Mouse (Mus musculus) heart, embryonic 16.5 days (tissue): ENCODE data around the gene Srp72. TPM values are rescaled to one million over a fixed set of nuclear protein-coding genes. Genes with fewer than 3 reads are reported as not detected.
"Not testable (repeated sequence)": the region's sequence is repeated elsewhere in the genome, so short reads cannot be mapped to it uniquely, and the experiment has no call there.

ENCODE experiments used
- ATAC-seq: fragments of 200-750 bp; cut with Nextera tagmentation; replicated peaks from 2 replicates; pipeline ENCODE4 v1.8.0; 2017; ENCODE audit warnings: moderate number of reproducible peaks; ENCODE audit not compliant: insufficient read depth, low FRiP score; ENCODE audit errors: extremely low read depth
- H3K27ac ChIP-seq: fragments of 300-500 bp; sonication (generic); 2 replicates; pipeline ENCODE4 v1.5.1; 2014; ENCODE audit warnings: mild to moderate bottlenecking, low read length, control low read depth, moderate library complexity
- H3K27me3 ChIP-seq: fragments of 300-500 bp; sonication (generic); 2 replicates; pipeline ENCODE4 v1.6.1; 2014; ENCODE audit warnings: low read length, mixed read lengths; ENCODE audit not compliant: control insufficient read depth, insufficient read depth
- H3K36me3 ChIP-seq: fragments of 300-500 bp; sonication (generic); 2 replicates; pipeline ENCODE4 v1.6.1; 2014; ENCODE audit not compliant: control insufficient read depth, insufficient read depth
- H3K4me1 ChIP-seq: fragments of 300-500 bp; sonication (generic); 2 replicates; pipeline ENCODE4 v1.6.1; 2014; ENCODE audit warnings: low read length, mixed read lengths; ENCODE audit not compliant: control insufficient read depth, insufficient read depth
- H3K4me2 ChIP-seq: fragments of 300-500 bp; sonication (generic); 2 replicates; pipeline ENCODE4 v1.6.1; 2014; ENCODE audit warnings: low read depth, mild to moderate bottlenecking, control low read depth, low read length
- H3K4me3 ChIP-seq: fragments of 300-500 bp; sonication (generic); 2 replicates; pipeline ENCODE4 v1.5.1; 2014; ENCODE audit warnings: mild to moderate bottlenecking, control low read depth, low read length
- H3K9ac ChIP-seq: fragments of 300-500 bp; sonication (generic); 2 replicates; pipeline ENCODE4 v1.6.1; 2014; ENCODE audit warnings: low read length, control low read depth
- H3K9me3 ChIP-seq: fragments of 300-500 bp; sonication (generic); replicated peaks from 2 replicates; pipeline ENCODE4 v1.6.1; 2016; ENCODE audit warnings: low read length; ENCODE audit not compliant: control insufficient read depth
- WGBS: fragments of 180-500 bp; shearing (Covaris S2); extraction: QIAGEN DNeasy Blood & Tissue Kit; methylation state at CpG from one replicate; pipeline ENCODE4 v1.1.7; 2014; 5-methylcytosine and 5-hydroxymethylcytosine counted together
- polyA plus RNA-seq: library from polyadenylated mRNA; unstranded; fragments of >200 nt; fragmentation: Nextera tagmentation; extraction: Ambion mirVana; gene quantifications from 2 replicates; pipeline ENCODE4 v1.2.1, GENCODE M21; 2015

Srp72 gene
- polyA plus RNA-seq, 1 experiment from 2014 or later, result 53.8 TPM

- 90% methylated on average over 1 of the region's 1 CpGs for WGBS
- no peak overlapping the region for H3K9ac ChIP-seq
- H3K4me3 ChIP-seq, result no peak overlapping the region
- H3K27me3 ChIP-seq, result no peaks in the 10 kb centered on the region
- peaks cover 14% of the 10 kb centered on the region for H3K4me1 ChIP-seq
- no peak for ATAC-seq
- H3K4me2 ChIP-seq, result no peak overlapping the region
- no peaks in the 10 kb centered on the region for H3K9me3 ChIP-seq
- peaks cover 54% of the 10 kb centered on the region for H3K36me3 ChIP-seq
- H3K27ac ChIP-seq, result no peak overlapping the region
Observed at GRCm38 (mm10) chr5:76957954-76958353, 16.5 kb upstream of the Srp72 start.

DNA sequence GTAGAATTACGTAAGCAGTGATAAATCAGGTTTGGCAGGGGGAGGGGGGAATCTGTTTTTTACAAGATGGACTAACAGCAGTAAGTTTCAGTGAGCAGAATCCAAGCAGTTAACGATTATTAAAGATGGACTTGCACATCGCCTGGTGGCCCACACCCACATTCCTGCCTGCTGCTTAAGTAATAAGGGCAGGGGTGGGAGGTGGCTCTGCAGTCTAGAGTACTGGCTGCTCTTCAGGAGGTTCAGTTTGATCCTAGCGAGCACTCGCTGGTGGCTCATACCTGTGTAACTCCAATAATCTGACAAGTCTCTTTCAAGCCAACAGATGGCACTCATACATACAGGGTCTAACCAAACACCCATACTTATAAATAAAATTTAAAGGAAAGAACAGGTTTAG lies 14.9 kb upstream of the Srp72 start:
- H3K27me3 ChIP-seq, result no peaks in the 10 kb centered on the region
- no peaks in the 10 kb centered on the region for H3K9me3 ChIP-seq
- H3K4me2 ChIP-seq, result no peak overlapping the region
- no peak overlapping the region for H3K27ac ChIP-seq
- H3K36me3 ChIP-seq, result peaks cover 64% of the 10 kb centered on the region
- 83% methylated on average over 5 of the region's 5 CpGs for WGBS
- no peak overlapping the region for H3K4me3 ChIP-seq
- peaks cover 4% of the 10 kb centered on the region for H3K4me1 ChIP-seq
- no peak overlapping the region for H3K9ac ChIP-seq
- no peak for ATAC-seq

DNA sequence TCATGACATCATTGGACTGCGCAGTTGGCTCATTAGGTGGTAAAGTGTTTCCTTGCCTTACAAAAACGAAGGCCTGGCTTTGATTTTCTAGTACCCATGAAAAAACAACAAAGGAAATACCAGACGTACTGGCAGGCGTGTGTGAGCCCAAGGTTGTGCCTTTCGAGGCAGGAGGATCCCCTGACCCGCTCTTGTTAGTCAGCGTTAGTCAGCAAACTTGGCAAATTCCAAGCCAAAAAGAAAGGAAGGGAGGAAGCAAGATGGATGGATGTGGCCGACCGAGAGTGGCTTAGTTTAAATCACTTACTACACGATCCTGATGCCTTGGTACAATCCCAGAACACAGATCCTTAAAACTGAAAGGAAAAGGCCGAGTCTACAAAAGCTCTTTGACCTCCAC lies 11.9 kb upstream of the Srp72 start:
- H3K9me3 ChIP-seq, result no peaks in the 10 kb centered on the region
- H3K36me3 ChIP-seq, result peaks cover 67% of the 10 kb centered on the region
- H3K9ac ChIP-seq, result no peak overlapping the region
- 81% methylated on average over 11 of the region's 11 CpGs for WGBS
- no peak for ATAC-seq
- no peak overlapping the region for H3K27ac ChIP-seq
- no peaks in the 10 kb centered on the region for H3K27me3 ChIP-seq
- no peak overlapping the region for H3K4me2 ChIP-seq
- H3K4me1 ChIP-seq, result no peaks in the 10 kb centered on the region
- H3K4me3 ChIP-seq, result no peak overlapping the region

DNA sequence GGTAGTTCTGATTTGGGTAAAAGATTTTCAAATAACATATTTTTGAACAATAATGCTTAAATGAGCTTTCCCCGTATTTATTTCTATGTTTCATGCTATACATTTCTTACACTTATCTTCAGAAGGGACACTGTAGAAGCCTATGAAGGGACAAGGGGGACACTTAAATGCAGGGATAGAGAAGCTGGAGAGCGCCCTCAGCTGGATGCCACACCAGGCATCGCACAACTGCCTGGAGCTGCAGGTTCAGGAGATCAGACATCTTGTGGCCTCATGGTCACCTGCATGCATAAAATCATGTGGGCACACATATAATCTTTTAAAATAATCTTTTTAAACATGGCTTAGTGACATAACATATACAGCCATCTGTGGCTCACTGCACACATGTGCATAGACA lies 9.8 kb upstream of the Srp72 start:
- no peak overlapping the region for H3K4me2 ChIP-seq
- H3K4me3 ChIP-seq, result no peak overlapping the region
- H3K36me3 ChIP-seq, result peaks cover 62% of the 10 kb centered on the region
- H3K27me3 ChIP-seq, result no peaks in the 10 kb centered on the region
- WGBS, result 93% methylated on average over 3 of the region's 3 CpGs
- H3K9ac ChIP-seq, result no peak overlapping the region
- no peaks in the 10 kb centered on the region for H3K4me1 ChIP-seq
- no peaks in the 10 kb centered on the region for H3K9me3 ChIP-seq
- no peak for ATAC-seq
- H3K27ac ChIP-seq, result no peak overlapping the region

DNA sequence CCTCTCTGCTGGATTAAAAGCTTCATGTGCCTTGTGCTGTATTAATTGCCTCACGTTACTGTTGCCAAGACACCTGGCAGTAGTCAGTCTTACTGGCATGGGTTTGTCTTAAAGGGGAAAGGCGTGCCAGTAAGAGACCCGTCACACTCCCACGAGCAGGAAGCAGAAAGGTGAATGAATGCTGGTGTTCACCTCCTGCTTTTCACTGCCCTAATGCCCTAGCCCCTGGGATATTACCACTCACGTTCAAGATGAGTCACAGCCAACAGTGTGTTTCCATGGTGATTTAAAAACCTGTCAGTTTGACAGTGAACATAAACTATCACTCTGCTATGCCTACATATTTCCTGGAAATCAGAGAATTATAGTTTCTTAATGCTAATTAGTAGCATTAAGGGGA lies 5.2 kb upstream of the Srp72 start:
- 64% methylated on average over 5 of the region's 5 CpGs for WGBS
- Histone ChIP-seq H3K9ac (no peak overlapping the region), H3K4me1 (peaks cover 6% of the 10 kb centered on the region), H3K27ac (no peak overlapping the region), H3K27me3 (no peaks in the 10 kb centered on the region), H3K4me3 (no peak overlapping the region), H3K9me3 (no peaks in the 10 kb centered on the region), H3K36me3 (peaks cover 29% of the 10 kb centered on the region), H3K4me2 (no peak overlapping the region)
- no peak for ATAC-seq

- H3K27me3 ChIP-seq, H3K9ac ChIP-seq, H3K4me3 ChIP-seq, ATAC-seq, H3K4me2 ChIP-seq, H3K9me3 ChIP-seq, H3K27ac ChIP-seq: not testable (repeated sequence)
- H3K36me3 ChIP-seq, result peaks cover 19% of the 10 kb centered on the region
- 79% methylated on average over 1 of the region's 1 CpGs for WGBS
- H3K4me1 ChIP-seq, result peaks cover 11% of the 10 kb centered on the region
Observed at GRCm38 (mm10) chr5:76971115-76971514, 3.4 kb upstream of the Srp72 start.

DNA sequence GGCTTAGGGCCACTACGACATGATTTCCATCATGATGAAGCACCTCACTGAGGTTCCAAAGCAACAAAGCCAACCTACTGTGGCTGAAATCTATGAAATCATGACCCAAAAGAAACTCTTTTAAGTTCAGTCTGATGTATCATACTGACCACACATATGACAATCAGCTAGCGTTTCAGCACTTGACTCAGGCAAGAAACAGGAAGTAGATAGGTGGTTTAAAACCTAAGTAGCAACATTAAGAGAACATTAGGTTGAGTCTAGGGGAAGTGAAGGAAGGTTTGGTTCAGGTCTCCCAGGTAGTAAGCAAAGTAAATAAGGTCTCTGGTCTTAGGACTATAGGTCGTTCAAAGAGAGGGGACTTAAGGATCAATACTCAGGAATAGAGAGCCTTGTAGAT lies 995 bp upstream of the Srp72 start:
- no peak overlapping the region for H3K9ac ChIP-seq
- WGBS, result 54% methylated on average over 3 of the region's 3 CpGs

DNA sequence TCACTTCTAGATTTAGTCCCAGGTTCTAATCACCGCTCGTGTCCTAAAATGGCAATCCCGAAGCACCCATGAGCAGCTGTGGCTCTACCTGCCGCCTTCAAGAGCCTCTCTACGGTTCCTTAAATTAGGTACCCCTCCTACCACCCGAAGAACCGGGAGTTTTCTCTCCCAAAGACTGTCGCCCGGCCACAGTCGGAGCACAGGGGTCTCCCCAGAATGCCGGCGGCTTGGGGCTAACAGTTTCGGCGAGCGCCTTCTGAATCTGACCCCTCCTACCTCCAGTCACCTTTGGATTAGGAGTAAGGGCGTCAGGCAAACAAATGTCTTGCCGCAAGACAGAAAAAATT lies 303 bp upstream of the Srp72 start:
- Histone ChIP-seq H3K27me3 (no peaks in the 10 kb centered on the region), H3K9me3 (no peaks in the 10 kb centered on the region), H3K27ac (peak overlapping the region; percentile 96), H3K4me2 (peak overlapping the region; percentile 94), H3K4me1 (peaks cover 11% of the 10 kb centered on the region), H3K4me3 (peak overlapping the region; percentile 100), H3K9ac (peak overlapping the region; percentile 97), H3K36me3 (peaks cover 11% of the 10 kb centered on the region)
- WGBS, result 2% methylated on average over 17 of the region's 17 CpGs
- ATAC-seq, result peak; percentile 19; the same call in 1 of the 2 replicates

More for the DNA sequence above, 995 bp upstream of the Srp72 start:
- H3K36me3 ChIP-seq, result peaks cover 12% of the 10 kb centered on the region
- H3K9me3 ChIP-seq, result no peaks in the 10 kb centered on the region
- H3K27ac ChIP-seq, result no peak overlapping the region
- no peaks in the 10 kb centered on the region for H3K27me3 ChIP-seq
- peak overlapping the region; percentile 94 for H3K4me2 ChIP-seq
- no peak for ATAC-seq
- H3K4me3 ChIP-seq, result peak overlapping the region; percentile 100
- peaks cover 11% of the 10 kb centered on the region for H3K4me1 ChIP-seq

- 80% methylated on average over 8 of the region's 8 CpGs for WGBS
- Histone ChIP-seq H3K9ac (no peak overlapping the region), H3K27me3 (no peaks in the 10 kb centered on the region)
Observed at GRCm38 (mm10) chr5:76975736-76976135, 1.3 kb downstream of the Srp72 start.

GRCm38 (mm10) chr5:76984015-76984414 lies 9.5 kb downstream of the Srp72 start:
- no peaks in the 10 kb centered on the region for H3K4me1 ChIP-seq
- no peaks in the 10 kb centered on the region for H3K27me3 ChIP-seq
- WGBS, result 93% methylated on average over 11 of the region's 11 CpGs
- H3K27ac ChIP-seq, result no peak overlapping the region
- H3K4me3 ChIP-seq, result no peak overlapping the region
- H3K4me2 ChIP-seq, result no peak overlapping the region
- H3K36me3 ChIP-seq, result peaks cover 61% of the 10 kb centered on the region
- ATAC-seq, result no peak
- H3K9me3 ChIP-seq, result no peaks in the 10 kb centered on the region
- H3K9ac ChIP-seq, result no peak overlapping the region

More at GRCm38 (mm10) chr5:76975736-76976135, 1.3 kb downstream of the Srp72 start:
- H3K27ac ChIP-seq, result no peak overlapping the region
- ATAC-seq, result no peak
- peaks cover 11% of the 10 kb centered on the region for H3K4me1 ChIP-seq
- peak overlapping the region; percentile 100 for H3K4me3 ChIP-seq
- peaks cover 20% of the 10 kb centered on the region for H3K36me3 ChIP-seq
- H3K4me2 ChIP-seq, result peak overlapping the region; percentile 94
- no peaks in the 10 kb centered on the region for H3K9me3 ChIP-seq
